Mouse (Mus musculus): ENCODE results near the gene Elp4. TPM values are rescaled to one million over a fixed set of nuclear protein-coding genes. Genes with fewer than 3 reads are reported as not detected.

Elp4 gene
- polyA plus RNA-seq, 1 experiment from 2014 or later, result 37.0 TPM

DNA sequence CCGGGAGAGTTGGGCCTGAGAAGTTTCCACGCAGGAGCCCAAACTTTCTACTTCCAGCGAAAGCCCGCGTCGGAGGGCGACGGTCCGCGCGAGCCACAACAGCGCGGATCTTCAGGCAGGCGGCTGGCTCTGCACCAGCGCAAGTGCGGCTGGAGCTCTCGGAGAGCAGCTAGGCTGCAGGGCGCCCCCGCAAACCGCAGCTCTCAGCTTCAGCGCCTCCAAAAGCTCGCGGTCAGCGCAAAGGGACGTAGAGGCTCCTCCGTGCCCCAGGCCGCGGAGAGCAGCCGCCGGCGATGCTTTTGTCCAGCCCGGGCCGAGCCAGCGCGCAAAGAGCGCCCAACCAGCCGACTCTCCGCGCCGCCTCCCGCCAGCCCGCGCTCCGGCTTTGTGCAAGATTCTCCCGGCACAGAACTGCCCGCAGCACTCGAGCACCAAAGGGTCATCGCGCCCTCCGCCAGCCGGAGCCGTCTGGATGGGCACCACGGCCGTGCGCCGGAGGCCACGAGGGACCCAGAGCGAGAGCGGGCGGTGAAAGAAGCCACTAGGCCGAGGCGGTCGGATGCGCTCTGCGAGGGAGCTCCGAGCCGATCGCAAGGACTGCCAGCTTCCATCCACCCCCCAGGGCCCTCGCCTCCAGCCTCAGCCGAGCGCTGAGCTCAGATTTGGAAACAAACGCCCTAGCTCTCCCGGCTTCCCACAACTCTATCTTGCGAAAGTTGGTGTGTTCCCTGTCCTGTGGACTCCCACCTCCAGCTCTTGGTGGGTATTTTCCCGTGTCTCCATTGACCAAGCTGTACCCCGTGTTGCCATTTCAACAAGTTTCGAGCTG, 228.1 kb downstream of the Elp4 start:
- under 1% methylated on average over 77 of the region's 77 CpGs for WGBS
- peaks cover 25% of the 10 kb centered on the region for H3K4me1 ChIP-seq (replicated peaks)
- 0 out of 2 replicates have a peak overlapping the region, but pooled peaks have one; percentile 21 for H3K9ac ChIP-seq
- no peaks in the 10 kb centered on the region for H3K36me3 ChIP-seq
- no peaks in the 10 kb centered on the region for H3K9me3 ChIP-seq
- peak overlapping the region; percentile 60 for H3K4me2 ChIP-seq (replicated peaks)
- peak; percentile 50 for ATAC-seq
- H3K27ac ChIP-seq, result no peak overlapping the region
- H3K27me3 ChIP-seq (replicated peaks), result peaks cover 91% of the 10 kb centered on the region
- H3K4me3 ChIP-seq (replicated peaks), result peak overlapping the region; percentile 29

DNA sequence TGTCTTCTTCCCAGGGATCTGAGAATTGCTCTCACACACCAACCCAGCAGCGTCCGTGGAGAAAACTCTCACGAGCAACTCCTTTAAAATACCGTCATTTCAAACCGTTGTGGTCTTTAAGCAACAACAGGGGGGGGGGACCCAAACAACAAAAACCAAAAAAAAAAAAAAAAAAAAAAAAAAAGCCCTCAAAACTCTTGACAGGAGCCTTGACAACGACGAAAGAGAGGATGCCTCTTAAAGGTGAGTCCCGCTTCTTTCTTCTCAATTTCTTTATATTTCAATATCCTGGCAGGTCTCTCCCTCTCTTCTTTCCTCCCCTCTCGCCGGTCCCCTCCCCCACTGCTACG, 228.7 kb downstream of the Elp4 start:
- WGBS, result under 1% methylated on average over 11 of the region's 11 CpGs
- ATAC-seq, result no peak

DNA sequence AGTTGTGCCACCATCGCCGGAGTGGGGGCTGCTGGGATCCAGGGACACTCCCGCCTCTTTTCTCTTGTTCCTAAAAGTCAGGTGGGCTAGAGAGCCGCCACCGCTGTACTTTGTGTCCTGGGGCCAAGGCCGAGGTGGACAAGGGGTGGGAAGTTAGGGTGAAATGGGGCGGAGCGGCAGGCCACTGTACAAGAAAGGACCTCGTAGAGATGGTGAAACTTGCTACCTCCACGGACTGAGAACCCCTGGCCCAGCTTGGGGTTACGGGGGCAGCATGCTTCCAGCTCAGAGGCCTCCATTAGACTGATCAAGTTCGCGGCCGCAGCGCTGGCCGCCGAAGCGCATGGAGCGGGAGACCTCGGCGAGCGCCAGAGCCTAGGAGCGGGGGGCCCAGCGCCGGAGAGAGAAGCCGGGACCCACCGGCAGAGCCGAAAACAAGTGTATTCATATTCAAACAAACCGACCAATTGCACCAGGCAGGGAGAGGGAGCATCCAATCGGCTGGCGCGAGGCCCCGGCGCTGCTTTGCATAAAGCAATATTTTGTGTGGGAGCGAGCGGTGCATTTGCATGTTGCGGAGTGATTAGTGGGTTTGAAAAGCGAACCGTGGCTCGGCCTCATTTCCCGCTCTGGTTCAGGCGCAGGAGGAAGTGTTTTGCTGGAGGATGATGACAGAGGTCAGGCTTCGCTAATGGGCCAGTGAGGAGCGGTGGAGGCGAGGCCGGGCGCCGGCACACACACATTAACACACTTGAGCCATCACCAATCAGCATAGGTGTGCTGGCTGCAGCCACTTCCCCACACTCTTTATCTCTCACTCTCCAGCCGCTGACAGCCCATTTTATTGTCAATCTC, 229.3 kb downstream of the Elp4 start:
- H3K4me1 ChIP-seq (replicated peaks), result peaks cover 25% of the 10 kb centered on the region
- H3K27me3 ChIP-seq (replicated peaks), result peaks cover 90% of the 10 kb centered on the region
- WGBS, result under 1% methylated on average over 49 of the region's 49 CpGs
- H3K36me3 ChIP-seq, result no peaks in the 10 kb centered on the region
- H3K4me3 ChIP-seq (replicated peaks), result peak overlapping the region; percentile 24
- H3K9ac ChIP-seq, result no peak overlapping the region
- H3K27ac ChIP-seq, result no peak overlapping the region
- peak; percentile 54 for ATAC-seq
- H3K4me2 ChIP-seq (replicated peaks), result peak overlapping the region; percentile 53
- no peaks in the 10 kb centered on the region for H3K9me3 ChIP-seq

More for the DNA sequence above, 228.7 kb downstream of the Elp4 start:
- H3K4me3 ChIP-seq (replicated peaks), result peak overlapping the region; percentile 29
- H3K27me3 ChIP-seq (replicated peaks), result peaks cover 90% of the 10 kb centered on the region
- H3K4me1 ChIP-seq (replicated peaks), result peaks cover 25% of the 10 kb centered on the region
- H3K36me3 ChIP-seq, result no peaks in the 10 kb centered on the region
- H3K9me3 ChIP-seq, result no peaks in the 10 kb centered on the region
- peak overlapping the region; percentile 60 for H3K4me2 ChIP-seq (replicated peaks)
- H3K27ac ChIP-seq, result no peak overlapping the region
- H3K9ac ChIP-seq, result no peak overlapping the region

DNA sequence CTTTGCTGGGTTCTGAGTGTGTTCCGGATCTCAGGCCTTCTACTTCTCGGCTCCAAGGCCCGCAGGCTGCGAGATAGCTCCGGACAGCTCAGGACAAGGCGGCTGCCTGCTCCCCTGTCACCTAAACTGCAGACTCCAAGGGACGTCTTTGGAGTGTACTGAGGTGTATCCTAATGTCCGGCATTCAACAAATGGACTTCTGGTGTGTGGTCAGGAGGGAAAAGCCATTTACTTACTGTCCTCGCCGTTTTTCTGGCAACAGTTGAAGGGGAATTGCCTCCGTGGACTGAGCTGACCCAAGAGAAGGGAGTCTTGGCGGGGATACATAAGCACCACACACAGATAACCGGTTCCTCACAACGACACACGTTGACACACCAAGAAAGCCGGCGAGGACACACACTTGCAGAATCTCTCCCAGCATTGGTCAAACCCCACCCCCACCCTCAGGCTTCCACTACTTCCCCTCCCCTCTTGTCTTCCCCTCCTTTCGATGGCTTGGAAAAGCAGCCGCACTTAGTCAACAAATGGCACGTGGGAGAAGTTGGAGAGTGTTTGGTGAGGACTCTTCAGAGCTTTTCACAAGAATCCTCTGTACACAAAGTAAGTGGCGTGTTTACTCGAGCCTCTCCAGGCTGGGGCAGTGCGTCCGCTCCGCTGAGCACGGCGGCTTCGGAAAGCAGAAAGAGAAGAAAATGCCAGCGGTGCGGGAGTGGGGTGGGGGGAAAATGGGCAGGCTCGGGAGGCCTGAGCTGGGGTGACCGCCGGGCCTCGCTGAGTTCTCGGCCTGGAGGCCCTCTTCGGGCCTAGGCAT, 230.1 kb downstream of the Elp4 start:
- Histone ChIP-seq H3K9ac (no peak overlapping the region), H3K27me3 (replicated peaks) (peaks cover 90% of the 10 kb centered on the region), H3K4me1 (replicated peaks) (peaks cover 32% of the 10 kb centered on the region), H3K36me3 (no peaks in the 10 kb centered on the region), H3K4me3 (replicated peaks) (peak overlapping the region; percentile 24; the same call in 1 of the 2 replicates), H3K9me3 (no peaks in the 10 kb centered on the region), H3K27ac (no peak overlapping the region), H3K4me2 (replicated peaks) (peak overlapping the region; percentile 53)
- no peak for ATAC-seq
- 1% methylated on average over 36 of the region's 36 CpGs for WGBS

DNA sequence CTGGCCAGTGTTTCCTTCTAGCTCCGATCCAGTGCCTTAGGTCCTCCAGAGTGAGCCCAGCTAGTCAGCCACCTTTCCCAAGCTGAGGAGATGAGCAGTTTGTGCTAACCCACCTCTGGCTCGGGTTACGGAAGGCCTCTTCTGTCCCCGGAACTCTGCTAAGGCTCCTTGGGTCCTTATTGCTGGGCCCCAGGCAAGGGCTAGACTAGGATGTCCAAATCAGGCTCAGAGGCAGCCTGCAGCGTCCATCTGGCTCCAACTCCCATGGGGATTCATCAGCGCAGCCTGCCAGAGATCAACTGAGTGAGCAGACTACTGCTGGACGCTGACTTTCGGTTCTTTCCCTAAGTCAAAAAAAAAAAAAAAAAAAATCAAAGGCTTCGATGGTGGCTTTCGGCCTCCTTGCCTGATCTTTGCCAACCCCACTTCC, 230.7 kb downstream of the Elp4 start:
- H3K27me3 ChIP-seq (replicated peaks), result peaks cover 90% of the 10 kb centered on the region
- H3K4me3 ChIP-seq (replicated peaks), result no peak overlapping the region
- H3K4me1 ChIP-seq (replicated peaks), result peaks cover 34% of the 10 kb centered on the region
- H3K9me3 ChIP-seq, result no peaks in the 10 kb centered on the region
- 3% methylated on average over 10 of the region's 10 CpGs for WGBS
- no peak overlapping the region for H3K9ac ChIP-seq
- H3K4me2 ChIP-seq (replicated peaks), result peak overlapping the region; percentile 22; the same call in 1 of the 2 replicates
- no peaks in the 10 kb centered on the region for H3K36me3 ChIP-seq
- no peak for ATAC-seq
- no peak overlapping the region for H3K27ac ChIP-seq

DNA sequence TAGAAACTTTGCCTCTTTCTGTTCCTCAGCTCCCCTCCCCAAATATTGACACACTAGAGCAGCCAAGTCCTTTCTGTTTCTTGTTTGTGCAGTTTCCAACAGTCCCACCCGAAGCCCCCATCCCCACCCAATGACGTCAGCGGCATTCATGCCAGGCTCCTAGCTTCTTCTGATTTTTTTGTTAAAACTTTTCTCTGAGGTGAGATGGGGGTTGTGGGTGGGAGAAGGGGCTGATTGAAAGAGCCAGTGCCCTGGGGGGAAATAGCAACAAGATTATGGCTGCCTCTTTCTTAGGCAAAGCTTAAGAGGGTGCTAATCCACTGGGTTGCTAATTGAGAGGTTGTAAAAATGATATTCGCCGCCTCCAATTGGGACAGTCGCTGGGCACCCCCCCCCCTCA, 231.3 kb downstream of the Elp4 start:
- H3K27ac ChIP-seq, result no peak overlapping the region
- WGBS, result under 1% methylated on average over 6 of the region's 6 CpGs
- peaks cover 92% of the 10 kb centered on the region for H3K27me3 ChIP-seq (replicated peaks)
- H3K9ac ChIP-seq, result no peak overlapping the region
- peaks cover 36% of the 10 kb centered on the region for H3K4me1 ChIP-seq (replicated peaks)
- no peak overlapping the region for H3K4me3 ChIP-seq (replicated peaks)
- ATAC-seq, result no peak
- no peak overlapping the region for H3K4me2 ChIP-seq (replicated peaks)
- no peaks in the 10 kb centered on the region for H3K9me3 ChIP-seq
- H3K36me3 ChIP-seq, result no peaks in the 10 kb centered on the region

DNA sequence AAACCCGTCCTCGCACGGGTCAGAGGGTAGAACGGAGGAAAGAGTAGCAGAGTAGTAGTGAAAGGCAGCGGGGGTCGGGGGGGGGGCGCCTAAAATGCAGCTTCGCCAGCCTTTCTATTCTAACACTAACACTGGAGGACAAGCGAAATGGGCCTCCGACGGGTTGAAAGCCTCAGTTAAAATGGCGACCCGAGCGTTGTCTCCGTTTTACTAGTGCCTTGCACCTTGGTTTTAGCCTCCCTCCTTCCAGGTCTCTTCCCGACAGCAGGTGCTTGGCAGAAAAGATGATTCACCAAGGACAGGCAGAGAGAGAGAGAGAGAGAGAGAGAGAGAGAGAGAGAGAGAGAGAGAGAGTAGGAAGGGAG, 231.8 kb downstream of the Elp4 start:
- Histone ChIP-seq H3K4me2 (replicated peaks) (no peak overlapping the region), H3K9me3 (no peaks in the 10 kb centered on the region), H3K9ac (no peak overlapping the region), H3K4me1 (replicated peaks) (peaks cover 36% of the 10 kb centered on the region), H3K36me3 (no peaks in the 10 kb centered on the region), H3K4me3 (replicated peaks) (no peak overlapping the region), H3K27ac (no peak overlapping the region), H3K27me3 (replicated peaks) (peaks cover 94% of the 10 kb centered on the region)
- ATAC-seq, result no peak
- WGBS, result 2% methylated on average over 16 of the region's 16 CpGs

DNA sequence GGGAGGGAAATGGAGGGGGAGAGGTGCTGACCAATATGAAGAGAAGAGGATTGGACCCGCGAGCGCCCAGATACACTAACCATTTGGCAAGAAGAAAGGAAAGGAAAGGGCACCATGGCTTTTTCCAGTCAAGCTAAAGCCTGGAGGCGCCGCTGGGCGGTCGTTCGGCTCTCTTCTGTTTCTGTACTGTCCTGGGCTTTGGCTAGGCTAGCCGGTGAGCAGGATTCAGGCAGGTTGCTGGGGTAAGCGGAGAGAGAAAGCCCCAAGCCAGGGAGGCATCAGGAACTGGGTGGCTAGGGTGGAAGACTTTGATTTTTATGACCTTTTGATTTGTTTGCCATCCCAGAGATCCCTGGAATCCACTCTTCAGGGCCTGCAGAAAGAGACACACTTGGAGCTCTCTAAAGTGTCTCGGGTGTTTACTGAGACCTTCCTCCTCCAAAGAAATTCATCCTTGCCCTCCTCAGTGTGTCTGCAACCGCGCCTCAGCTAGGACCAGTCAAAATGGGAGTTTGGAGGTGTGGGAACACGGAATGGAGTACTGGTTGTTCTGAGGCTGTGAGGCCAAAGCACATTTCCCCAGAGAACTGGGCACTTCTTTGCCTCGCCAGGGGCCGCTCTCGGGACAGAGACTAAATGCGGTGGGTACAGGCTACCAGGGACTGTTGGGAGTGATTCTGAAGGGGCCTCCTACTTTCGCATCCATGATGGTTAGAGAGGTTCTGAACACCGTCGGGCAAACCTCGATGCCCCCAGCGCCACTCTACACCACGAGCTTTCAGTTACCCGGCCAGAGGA, 232.4 kb downstream of the Elp4 start:
- H3K4me1 ChIP-seq (replicated peaks), result peaks cover 36% of the 10 kb centered on the region
- no peak overlapping the region for H3K27ac ChIP-seq
- no peaks in the 10 kb centered on the region for H3K36me3 ChIP-seq
- no peak overlapping the region for H3K9ac ChIP-seq
- H3K27me3 ChIP-seq (replicated peaks), result peaks cover 96% of the 10 kb centered on the region
- ATAC-seq, result no peak
- no peak overlapping the region for H3K4me3 ChIP-seq (replicated peaks)
- H3K9me3 ChIP-seq, result no peaks in the 10 kb centered on the region
- no peak overlapping the region for H3K4me2 ChIP-seq (replicated peaks)
- 1% methylated on average over 25 of the region's 25 CpGs for whole genome bisulfite sequencing

DNA sequence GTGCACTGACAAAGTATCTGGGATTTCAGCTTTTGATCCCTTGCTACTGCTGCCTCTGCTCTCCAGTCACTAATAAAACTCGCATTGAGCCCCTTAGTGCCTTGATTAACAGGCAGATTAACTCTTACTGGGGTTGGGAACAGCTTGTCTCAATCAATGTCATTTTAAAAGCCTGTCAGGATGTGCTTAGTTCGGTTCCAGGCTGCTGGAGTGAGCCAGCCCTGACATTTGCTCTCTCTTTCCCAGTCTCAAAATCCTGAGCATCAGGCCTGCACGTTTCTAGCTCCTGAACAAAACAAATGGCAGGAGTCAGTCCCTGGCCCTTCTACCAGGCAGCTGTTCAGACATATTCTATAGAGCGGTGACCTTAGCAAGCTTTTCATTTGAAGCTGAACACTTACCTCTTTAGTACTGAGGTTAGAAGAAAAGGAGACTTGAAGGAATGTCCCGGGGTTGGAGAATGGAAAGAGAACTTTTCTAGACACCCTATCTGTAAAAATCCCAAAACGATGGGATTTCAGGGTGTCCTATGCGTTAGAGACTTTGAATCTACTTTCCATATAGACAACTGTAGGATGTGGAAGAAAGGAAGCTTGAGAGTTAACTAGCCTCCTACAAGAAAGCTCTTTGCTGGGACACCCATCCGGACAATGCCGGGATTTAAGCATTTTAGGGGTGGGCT, 233.1 kb downstream of the Elp4 start:
- 1% methylated on average over 9 of the region's 9 CpGs for WGBS

DNA sequence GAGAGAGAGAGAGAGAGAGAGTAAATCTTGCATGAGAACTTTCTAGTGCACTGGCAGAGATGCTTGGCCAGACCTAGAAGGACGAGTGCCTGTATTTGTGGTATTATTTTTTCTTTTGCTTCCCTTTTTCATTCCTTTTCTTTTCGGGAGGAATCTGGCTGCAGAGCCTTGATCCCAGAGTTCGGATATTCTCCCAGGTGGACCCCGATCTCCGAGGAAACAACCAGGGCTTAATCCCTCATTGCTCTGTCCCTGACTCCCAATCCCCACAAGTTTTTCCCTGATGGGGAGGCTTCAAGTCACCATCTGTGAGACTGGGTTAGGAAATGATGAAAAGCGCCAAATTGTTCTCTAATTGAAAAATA, 233.7 kb downstream of the Elp4 start:
- Histone ChIP-seq H3K36me3 (no peaks in the 10 kb centered on the region), H3K4me1 (replicated peaks) (peaks cover 35% of the 10 kb centered on the region), H3K27me3 (replicated peaks) (peaks cover 98% of the 10 kb centered on the region), H3K27ac (no peak overlapping the region), H3K9me3 (no peaks in the 10 kb centered on the region), H3K4me2 (replicated peaks) (no peak overlapping the region), H3K4me3 (replicated peaks) (no peak overlapping the region), H3K9ac (no peak overlapping the region)
- no peak for ATAC-seq
- 5% methylated on average over 6 of the region's 6 CpGs for WGBS

More for the DNA sequence above, 233.1 kb downstream of the Elp4 start:
- Histone ChIP-seq H3K4me2 (replicated peaks) (no peak overlapping the region), H3K4me3 (replicated peaks) (no peak overlapping the region), H3K27ac (no peak overlapping the region), H3K36me3 (no peaks in the 10 kb centered on the region), H3K9ac (no peak overlapping the region), H3K4me1 (replicated peaks) (peaks cover 39% of the 10 kb centered on the region), H3K9me3 (no peaks in the 10 kb centered on the region), H3K27me3 (replicated peaks) (peaks cover 96% of the 10 kb centered on the region)
- no peak for ATAC-seq
